Mouse (Mus musculus): ENCODE results near the gene Kmt2e.
"Not testable (repeated sequence)": the region's sequence is repeated elsewhere in the genome, so short reads cannot be mapped to it uniquely, and the experiment has no call there.

DNA sequence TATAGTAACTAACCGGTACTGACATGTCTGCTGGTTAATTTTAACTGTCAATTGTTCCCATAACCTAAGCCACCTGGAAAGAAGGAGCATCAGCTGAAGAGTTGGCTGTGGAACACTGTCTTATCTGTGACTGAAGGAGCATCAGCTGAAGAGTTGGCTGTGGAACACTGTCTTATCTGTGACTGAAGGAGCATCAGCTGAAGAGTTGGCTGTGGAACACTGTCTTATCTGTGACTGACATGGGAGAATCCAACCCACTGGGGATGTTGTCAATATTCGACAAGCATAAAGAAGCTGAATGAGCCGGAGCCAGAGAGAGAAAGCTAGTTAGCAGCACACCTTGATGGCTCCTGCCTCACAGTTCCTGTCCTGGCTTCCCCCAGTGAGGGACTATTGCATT is 119.1 kb downstream of the Kmt2e start:
- not testable (repeated sequence) for TF ChIP-seq CTCF (IDR thresholded peaks at IDR 0.05; ENCODE audit: low read depth, low read length); POLR2A (IDR thresholded peaks at IDR 0.05; ENCODE audit: insufficient read depth, low read length)
